Mouse (Mus musculus): ENCODE measurements around the gene Gadd45b.

Gene Gadd45b

GRCm38 (mm10) chr10:80929299-80930226, at the start of gene Gadd45b:
Gadd45b (plus strand) TSS chr10:80930073.
- DNase-seq = peak; percentile 99

GRCm38 (mm10) chr10:80880131-80880641, 49.7 kb upstream of the Gadd45b start:
- peak; percentile 74 for DNase-seq

GRCm38 (mm10) chr10:80880901-80881300, 49.0 kb upstream of the Gadd45b start:
- DNase-seq = no peak

GRCm38 (mm10) chr10:80881301-80881700, 48.6 kb upstream of the Gadd45b start:
- DNase-seq = peak; percentile 90

GRCm38 (mm10) chr10:80887181-80887580, 42.7 kb upstream of the Gadd45b start:
- DNase-seq = peak; percentile 58

- no peak for DNase-seq
These were observed 34.8 kb upstream of the Gadd45b start for GRCm38 (mm10) chr10:80895100-80895499.

GRCm38 (mm10) chr10:80895697-80896096, 34.2 kb upstream of the Gadd45b start:
- no peak for DNase-seq

- DNase-seq = no peak
These were observed 33.0 kb upstream of the Gadd45b start for GRCm38 (mm10) chr10:80896581-80897485.

GRCm38 (mm10) chr10:80897861-80898510, 31.9 kb upstream of the Gadd45b start:
- DNase-seq = no peak

GRCm38 (mm10) chr10:80899074-80899473, 30.8 kb upstream of the Gadd45b start:
- DNase-seq = no peak

GRCm38 (mm10) chr10:80899591-80900317, 30.1 kb upstream of the Gadd45b start:
- DNase-seq = no peak

GRCm38 (mm10) chr10:80900318-80901247, 29.3 kb upstream of the Gadd45b start, which contains the start of gene Timm13:
Timm13 (minus strand) TSS chr10:80900969.
- peak; percentile 100 for DNase-seq

- DNase-seq = no peak
These were observed 28.2 kb upstream of the Gadd45b start for GRCm38 (mm10) chr10:80901409-80902272.

GRCm38 (mm10) chr10:80902273-80902940, 27.5 kb upstream of the Gadd45b start:
- no peak for DNase-seq

- DNase-seq = no peak
These were observed 26.6 kb upstream of the Gadd45b start for GRCm38 (mm10) chr10:80903282-80903681.

- DNase-seq = peak; percentile 19
These were observed 25.7 kb upstream of the Gadd45b start for GRCm38 (mm10) chr10:80904004-80904693.

GRCm38 (mm10) chr10:80904709-80905108, 25.2 kb upstream of the Gadd45b start:
- DNase-seq = no peak

Measured in lung, postnatal 36 days (tissue).